10 mouse cellular contexts compared by ENCODE assay signal in the genomic region with DNA sequence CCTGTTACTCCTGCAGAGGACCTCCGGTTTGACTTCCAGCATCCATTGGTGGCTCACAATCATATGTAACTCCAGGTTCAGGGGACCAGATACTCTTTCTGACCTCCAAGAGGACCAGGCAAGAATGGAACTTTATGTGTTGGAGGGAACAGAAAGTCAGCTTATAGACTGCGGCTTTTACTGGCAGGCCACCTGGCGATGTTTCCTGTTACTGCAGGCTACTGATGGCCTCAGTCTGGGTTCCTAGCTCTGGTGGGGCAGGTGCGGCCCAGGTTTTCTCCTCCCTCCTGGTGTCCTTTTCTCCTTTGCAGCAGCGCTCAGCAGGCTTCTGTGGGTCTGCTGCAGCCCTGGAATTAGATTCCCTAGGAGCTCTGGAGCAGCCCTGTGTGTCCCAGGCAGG. TPM values are rescaled to one million over a fixed set of nuclear protein-coding genes. Genes with fewer than 3 reads are reported as not detected.
A peak's percentile ranks its signal among the peaks of the same experiment; 100 is the strongest.
DNase-seq lines count a peak whose midpoint lies in the region; ATAC-seq and TF ChIP-seq lines count a peak whose summit lies in the region.
"Had no signal": no experiment of that assay in that cellular context is flagged by ENCODE, and none has a peak within 500 bp of the region (broad histone marks: within the 10 kb centered on the region; RNA-seq: fewer than 3 reads in every experiment).

No protein-coding gene starts in this region.

- no peak for TF ChIP-seq EP300 in heart, postnatal 0 days (IDR thresholded peaks at IDR 0.05; ENCODE audit: low read depth)

- H3K4me1 ChIP-seq in heart, postnatal 0 days (ENCODE audit: control insufficient read depth, insufficient read depth): peaks cover 31% of the 10 kb centered on the region
- H3K4me1 ChIP-seq in heart, embryonic 10.5 days: peaks cover 53% of the 10 kb centered on the region

- DNase-seq in heart, postnatal 0 days (ENCODE audit: low spot score): no peak
- no peak for DNase-seq in heart, embryonic 10.5 days (ENCODE audit: low spot score)
- peak; percentile 79 for DNase-seq in A20 (ENCODE audit: low read depth, low spot score)
- peak; percentile 55 for DNase-seq in ES-CJ7 (ENCODE audit: low read depth, low spot score)
- no peak for DNase-seq in retina, embryonic 14.5 days (ENCODE audit: low spot score)
- no peak for DNase-seq in left cerebral cortex, postnatal 36 days (ENCODE audit: low spot score in 2 of 2)
- no peak for DNase-seq in adrenal gland, postnatal 4 days (ENCODE audit: low spot score in 2 of 2)
- DNase-seq: kidney, adult 2 months had no signal

- WGBS in heart, postnatal 0 days: 56% methylated on average over 5 of the region's 5 CpGs
- 51% methylated on average over 5 of the region's 5 CpGs for WGBS in heart, embryonic 10.5 days

- intact Hi-C loops in left cerebral cortex, postnatal 36 days (cut with DNase I): loop anchor here (5.0 kb wide), 1 partner anchor 35 kb away; no protein-coding TSS in a partner anchor

- H3K4me3 ChIP-seq in heart, postnatal 0 days (ENCODE audit: low read depth, low read length): no peak overlapping the region
- no peak overlapping the region for H3K4me3 ChIP-seq in heart, embryonic 10.5 days
- H3K4me3 ChIP-seq: megakaryocyte, embryonic 14.5 days had no signal

- H3K4me2 ChIP-seq in heart, postnatal 0 days (ENCODE audit: low read depth, low read length): no peak overlapping the region

- H3K9ac ChIP-seq in heart, postnatal 0 days (replicated peaks; ENCODE audit: low read depth, low read length): no peak overlapping the region

- no peaks in the 10 kb centered on the region for H3K27me3 ChIP-seq in heart, postnatal 0 days (ENCODE audit: control insufficient read depth, insufficient read depth, low read length)
- no peaks in the 10 kb centered on the region for H3K27me3 ChIP-seq in heart, embryonic 10.5 days (ENCODE audit: insufficient read depth, poor library complexity, severe bottlenecking)
- H3K27me3 ChIP-seq: megakaryocyte, embryonic 14.5 days had no signal

- 0 out of 2 replicates have a peak, but pooled peaks have one; percentile 22 for TF ChIP-seq CTCF in heart, postnatal 0 days (IDR thresholded peaks at IDR 0.05; ENCODE audit: low read depth)

- peaks cover 31% of the 10 kb centered on the region for H3K36me3 ChIP-seq in heart, postnatal 0 days (replicated peaks; ENCODE audit: control insufficient read depth, insufficient read depth, low read length)
- H3K36me3 ChIP-seq in heart, embryonic 10.5 days: peaks cover 54% of the 10 kb centered on the region

- H3K9me3 ChIP-seq in heart, postnatal 0 days (replicated peaks; ENCODE audit: control insufficient read depth, low read length): no peaks in the 10 kb centered on the region
- no peaks in the 10 kb centered on the region for H3K9me3 ChIP-seq in heart, embryonic 10.5 days

- no peak for ATAC-seq in heart, postnatal 0 days (ENCODE audit: insufficient read depth, low read depth)
- 0 out of 2 replicates have a peak, but pooled peaks have one; percentile 20 for ATAC-seq in monocyte, adult 5-6 weeks (replicated peaks; ENCODE audit: insufficient number of reproducible peaks, low FRiP score, low TSS enrichment, poor library complexity, severe bottlenecking)

- H3K27ac ChIP-seq in heart, postnatal 0 days (ENCODE audit: low read depth): no peak overlapping the region
- H3K27ac ChIP-seq in heart, embryonic 10.5 days: no peak overlapping the region

RNA-seq across cellular contexts. Expression of a gene that starts 46.7 kb away (rescaled TPM):
- total RNA-seq in heart, postnatal 0 days (2014; rRNA removed; ENCODE audit: low replicate concordance): 31.7 and 32.8 TPM in 2 replicates
- polyA plus RNA-seq in heart, postnatal 0 days (2015; fragmentation: Nextera tagmentation; extraction: Ambion mirVana): 71.5 and 76.0 TPM in 2 replicates
- polyA plus RNA-seq in heart, embryonic 10.5 days (2016; fragmentation: Nextera tagmentation; extraction: Ambion mirVana): 148 and 154 TPM in 2 replicates
- total RNA-seq in monocyte, adult 5-6 weeks (2017): 13.2 to 31.5 TPM (median 18.2 TPM) in 3 replicates
- 100 to 1,000 TPM; 100 to 124 TPM for total RNA-seq in left cerebral cortex, postnatal 36 days (2021)
- total RNA-seq in adrenal gland, postnatal 4 days (2021): 100 to 1,000 TPM; 124 to 136 TPM

Comparison
In these comparisons a context has a peak if more than half of its experiments do, and no peak if none do; other contexts are left out.
1. DNase-seq: peak in A20 (single experiment) and ES-CJ7 (single experiment); none in heart, postnatal 0 days (single experiment), heart, embryonic 10.5 days (single experiment), retina, embryonic 14.5 days (single experiment), left cerebral cortex, postnatal 36 days (0 of 2) and adrenal gland, postnatal 4 days (0 of 2).